Mouse (Mus musculus): ENCODE results near the gene Zfhx3.
A peak's percentile ranks its signal among the peaks of the same experiment; 100 is the strongest.

DNA sequence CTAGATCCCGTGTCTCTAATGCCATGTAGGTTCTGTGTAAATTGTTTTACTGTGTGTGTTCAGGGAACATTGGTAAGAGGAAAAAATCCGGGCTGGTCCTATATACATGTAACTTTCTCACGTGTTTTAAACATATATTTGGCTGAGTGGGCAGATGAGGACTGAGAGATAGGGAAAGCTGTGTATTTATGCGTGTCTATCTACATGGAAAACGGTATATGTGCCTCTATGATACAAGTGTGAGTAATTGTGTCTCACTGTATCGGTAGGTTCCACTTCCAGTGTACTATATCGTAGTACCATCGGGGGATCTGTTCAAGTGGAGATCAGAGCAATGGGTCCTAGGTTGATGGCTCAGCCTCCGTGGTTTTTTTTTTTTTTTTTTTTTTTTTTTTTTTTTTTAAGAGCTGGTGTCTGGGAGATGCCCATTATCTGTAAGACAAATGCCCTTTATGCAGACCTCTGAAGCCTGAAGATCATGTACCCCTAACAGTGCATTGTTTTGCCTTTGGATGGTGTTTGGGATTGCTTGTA is 668.8 kb downstream of the Zfhx3 start:
- TF ChIP-seq ZMIZ1 (IDR thresholded peaks at IDR 0.05; ENCODE audit: low read depth, low read length) = no peak
- TF ChIP-seq MYC (IDR thresholded peaks at IDR 0.05; ENCODE audit: low read depth, low read length) = no peak
- TF ChIP-seq GABPA (IDR thresholded peaks at IDR 0.05; ENCODE audit: low read depth, low read length) = no peak
- TF ChIP-seq BHLHE40 (IDR thresholded peaks at IDR 0.05; ENCODE audit: borderline replicate concordance, low read depth, low read length) = peak; percentile 56; the same call in 1 of the 2 replicates
- no peak for TF ChIP-seq RCOR1 (IDR thresholded peaks at IDR 0.05; ENCODE audit: low read depth, low read length)
- TF ChIP-seq MXI1 (IDR thresholded peaks at IDR 0.05; ENCODE audit: low read depth, low read length) = peak; percentile 2; the same call in 1 of the 2 replicates
- TF ChIP-seq TAL1 (IDR thresholded peaks at IDR 0.05; ENCODE audit: low read length) = no peak
- no peak for TF ChIP-seq USF2 (IDR thresholded peaks at IDR 0.05; ENCODE audit: borderline replicate concordance in 1 of 2, insufficient read depth in 1 of 2, low read depth in 1 of 2, low read length in 2 of 2)
- no peak for TF ChIP-seq ELF1 (IDR thresholded peaks at IDR 0.05; ENCODE audit: low read depth, low read length)
- peak; percentile 82 for TF ChIP-seq ZNF384 (IDR thresholded peaks at IDR 0.05; ENCODE audit: low read depth, low read length)
- no peak for TF ChIP-seq POLR2A (IDR thresholded peaks at IDR 0.05; ENCODE audit: control insufficient read depth in 1 of 2, insufficient read depth in 1 of 2, low read depth in 1 of 2, low read length in 2 of 2, poor library complexity in 1 of 2)

Measured in MEL (cell line).